Mouse (Mus musculus): ENCODE measurements around the gene 1700028J19Rik. TPM values are rescaled to one million over a fixed set of nuclear protein-coding genes. Genes with fewer than 3 reads are reported as not detected.

1700028J19Rik gene
- polyA plus RNA-seq (2012; rRNA removed), result 1.4 TPM in 2 replicates

DNA sequence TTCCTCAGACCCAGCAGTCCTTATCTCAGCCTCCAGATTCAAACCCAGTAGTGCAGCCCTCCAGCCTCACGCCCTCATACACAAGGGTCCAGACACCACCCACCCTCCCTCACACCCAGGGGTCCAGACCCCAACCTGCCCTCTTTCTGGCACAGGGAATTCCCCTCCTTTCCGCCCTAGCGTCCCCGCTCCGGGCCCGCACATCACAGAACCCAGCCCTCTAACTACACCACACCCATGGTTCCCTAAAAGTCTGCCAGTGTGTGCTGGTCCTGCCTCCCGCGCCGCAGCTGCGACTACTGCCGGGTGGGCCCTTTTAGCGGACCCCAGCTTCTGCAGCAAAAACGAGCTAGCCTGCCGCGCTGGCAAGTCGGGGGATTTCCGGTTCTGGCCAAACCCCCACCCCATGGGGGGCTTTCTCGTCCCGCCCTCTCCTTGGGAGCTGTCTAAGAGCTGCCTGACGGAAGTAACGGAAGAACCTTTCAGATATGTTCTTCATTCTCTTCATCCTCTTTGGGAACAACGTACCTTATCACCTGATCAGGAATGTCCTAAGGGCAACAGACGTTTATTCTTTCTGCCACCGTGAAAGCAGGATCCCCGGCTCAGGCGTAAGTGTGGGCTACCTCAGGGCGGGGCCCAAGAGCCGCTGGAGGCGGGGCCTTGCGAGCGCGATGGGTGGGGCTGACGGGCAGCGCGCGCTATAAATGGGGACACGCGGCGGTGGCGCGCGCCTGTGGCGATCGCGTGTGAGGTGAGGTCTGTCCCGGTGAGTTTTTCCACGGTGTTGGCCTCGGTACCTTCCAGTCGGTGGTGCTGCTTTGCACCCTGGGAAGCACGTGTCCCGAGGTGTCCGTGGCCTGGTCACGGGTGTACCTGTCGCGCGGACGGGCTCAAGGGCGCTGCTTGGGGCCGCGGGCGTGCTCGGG is at the start of gene 1700028J19Rik, which contains the start of gene 2410002F23Rik:
Gene 1700028J19Rik, minus strand, starts transcription at position 641 of the 929 bp plus-strand sequence.
Gene 2410002F23Rik, plus strand, starts transcription at position 668 of the 929 bp plus-strand sequence.
- WGBS, result under 1% methylated on average over 62 of the region's 62 CpGs
- Histone ChIP-seq H3K36me3 (ENCODE audit: control insufficient read depth, insufficient read depth, low read length) (peaks cover 13% of the 10 kb centered on the region), H3K27ac (ENCODE audit: insufficient read depth, low read length) (peak within 1 kb of the TSS; percentile 89), H3K4me1 (ENCODE audit: control insufficient read depth, insufficient read depth, insufficient read length) (peaks cover 8% of the 10 kb centered on the region; the same call in 1 of the 2 replicates), H3K4me3 (ENCODE audit: extremely low read depth, insufficient read depth, insufficient read length) (peak within 1 kb of the TSS; percentile 99), H3K27me3 (ENCODE audit: control insufficient read depth, insufficient read depth, low read length) (no peaks in the 10 kb centered on the region)
- TF ChIP-seq POLR2A (IDR thresholded peaks at IDR 0.05; ENCODE audit: low read depth, low read length) (peak; percentile 97), CTCF (IDR thresholded peaks at IDR 0.05; ENCODE audit: extremely low read depth, insufficient read depth, insufficient read length, insufficient replicate concordance) (no peak)
- peak; percentile 82 to 86 for DNase-seq (ENCODE audit: low read depth in 1 of 2, low spot score in 2 of 2)

- TF ChIP-seq POLR2A (IDR thresholded peaks at IDR 0.05; ENCODE audit: low read depth, low read length), result no peak
- Histone ChIP-seq H3K4me1 (ENCODE audit: control insufficient read depth, insufficient read depth, insufficient read length) (no peaks in the 10 kb centered on the region; the same call in 1 of the 2 replicates), H3K27me3 (ENCODE audit: control insufficient read depth, insufficient read depth, low read length) (no peaks in the 10 kb centered on the region), H3K27ac (ENCODE audit: insufficient read depth, low read length) (no peak overlapping the region), H3K4me3 (ENCODE audit: extremely low read depth, insufficient read depth, insufficient read length) (no peak overlapping the region), H3K36me3 (ENCODE audit: control insufficient read depth, insufficient read depth, low read length) (no peaks in the 10 kb centered on the region)
- 46% methylated on average over 4 of the region's 4 CpGs for WGBS
- no peak for DNase-seq (ENCODE audit: low read depth in 1 of 2, low spot score in 2 of 2)
These were observed 44.9 kb upstream of the 1700028J19Rik start for GRCm38 (mm10) chr7:44291418-44291817.

- TF ChIP-seq POLR2A (IDR thresholded peaks at IDR 0.05; ENCODE audit: low read depth, low read length) (no peak), CTCF (IDR thresholded peaks at IDR 0.05; ENCODE audit: extremely low read depth, insufficient read depth, insufficient read length, insufficient replicate concordance) (no peak)
- no peak overlapping the region for H3K27ac ChIP-seq (ENCODE audit: insufficient read depth, low read length)
- WGBS, result 82% methylated on average over 4 of the region's 4 CpGs
- DNase-seq (ENCODE audit: low read depth in 1 of 2, low spot score in 2 of 2), result no peak
- no peaks in the 10 kb centered on the region for H3K36me3 ChIP-seq (ENCODE audit: control insufficient read depth, insufficient read depth, low read length)
- no peak overlapping the region for H3K4me3 ChIP-seq (ENCODE audit: extremely low read depth, insufficient read depth, insufficient read length)
- no peaks in the 10 kb centered on the region for H3K27me3 ChIP-seq (ENCODE audit: control insufficient read depth, insufficient read depth, low read length)
- H3K4me1 ChIP-seq (ENCODE audit: control insufficient read depth, insufficient read depth, insufficient read length), result no peaks in the 10 kb centered on the region; the same call in 1 of the 2 replicates
These were observed 44.5 kb upstream of the 1700028J19Rik start for GRCm38 (mm10) chr7:44290986-44291385.

GRCm38 (mm10) chr7:44287760-44288159 is 41.3 kb upstream of the 1700028J19Rik start:
- H3K4me3 ChIP-seq (ENCODE audit: extremely low read depth, insufficient read depth, insufficient read length), result no peak overlapping the region
- H3K27me3 ChIP-seq (ENCODE audit: control insufficient read depth, insufficient read depth, low read length), result no peaks in the 10 kb centered on the region
- H3K36me3 ChIP-seq (ENCODE audit: control insufficient read depth, insufficient read depth, low read length), result no peaks in the 10 kb centered on the region
- WGBS, result 71% methylated on average over 7 of the region's 7 CpGs
- no peak for TF ChIP-seq POLR2A (IDR thresholded peaks at IDR 0.05; ENCODE audit: low read depth, low read length)
- no peak for TF ChIP-seq CTCF (IDR thresholded peaks at IDR 0.05; ENCODE audit: extremely low read depth, insufficient read depth, insufficient read length, insufficient replicate concordance)
- H3K27ac ChIP-seq (ENCODE audit: insufficient read depth, low read length), result no peak overlapping the region
- H3K4me1 ChIP-seq (ENCODE audit: control insufficient read depth, insufficient read depth, insufficient read length), result no peaks in the 10 kb centered on the region; the same call in 1 of the 2 replicates
- DNase-seq (ENCODE audit: low read depth in 1 of 2, low spot score in 2 of 2), result no peak

- TF ChIP-seq POLR2A (IDR thresholded peaks at IDR 0.05; ENCODE audit: low read depth, low read length), result no peak
- no peak for TF ChIP-seq CTCF (IDR thresholded peaks at IDR 0.05; ENCODE audit: extremely low read depth, insufficient read depth, insufficient read length, insufficient replicate concordance)
These were observed 35.1 kb upstream of the 1700028J19Rik start for GRCm38 (mm10) chr7:44281586-44281985.

DNA sequence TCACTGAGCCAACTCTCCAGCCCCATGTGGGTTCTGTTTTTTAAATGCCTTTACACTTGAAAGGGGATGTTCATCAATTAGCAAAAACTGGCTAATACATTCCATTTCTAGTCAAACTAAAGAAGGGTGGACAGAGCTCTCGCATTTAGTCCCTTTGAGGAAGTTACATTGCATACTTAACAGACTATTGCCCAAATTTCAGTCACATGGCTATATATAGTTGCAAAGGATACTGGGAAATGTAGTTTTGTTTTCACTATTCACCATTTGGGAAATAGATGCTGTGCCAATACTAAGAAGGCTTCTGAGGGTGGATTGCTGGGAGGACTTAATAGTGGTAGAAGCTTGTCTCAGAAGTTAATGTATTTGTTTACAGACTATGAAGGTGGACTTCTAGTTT is 34.5 kb upstream of the 1700028J19Rik start:
- WGBS, result 8% methylated on average over 1 of the region's 1 CpGs
- Histone ChIP-seq H3K36me3 (ENCODE audit: control insufficient read depth, insufficient read depth, low read length) (no peaks in the 10 kb centered on the region), H3K4me3 (ENCODE audit: extremely low read depth, insufficient read depth, insufficient read length) (no peak overlapping the region), H3K27ac (ENCODE audit: insufficient read depth, low read length) (no peak overlapping the region), H3K4me1 (ENCODE audit: control insufficient read depth, insufficient read depth, insufficient read length) (no peaks in the 10 kb centered on the region), H3K27me3 (ENCODE audit: control insufficient read depth, insufficient read depth, low read length) (no peaks in the 10 kb centered on the region)
- TF ChIP-seq POLR2A (IDR thresholded peaks at IDR 0.05; ENCODE audit: low read depth, low read length) (no peak), CTCF (IDR thresholded peaks at IDR 0.05; ENCODE audit: extremely low read depth, insufficient read depth, insufficient read length, insufficient replicate concordance) (no peak)
- no peak for DNase-seq (ENCODE audit: low read depth in 1 of 2, low spot score in 2 of 2)

More at GRCm38 (mm10) chr7:44281586-44281985, 35.1 kb upstream of the 1700028J19Rik start:
- Histone ChIP-seq H3K27me3 (ENCODE audit: control insufficient read depth, insufficient read depth, low read length) (no peaks in the 10 kb centered on the region), H3K4me1 (ENCODE audit: control insufficient read depth, insufficient read depth, insufficient read length) (no peaks in the 10 kb centered on the region), H3K4me3 (ENCODE audit: extremely low read depth, insufficient read depth, insufficient read length) (no peak overlapping the region), H3K27ac (ENCODE audit: insufficient read depth, low read length) (no peak overlapping the region), H3K36me3 (ENCODE audit: control insufficient read depth, insufficient read depth, low read length) (no peaks in the 10 kb centered on the region)
- WGBS, result 86% methylated on average over 7 of the region's 7 CpGs
- DNase-seq (ENCODE audit: low read depth in 1 of 2, low spot score in 2 of 2), result no peak

DNA sequence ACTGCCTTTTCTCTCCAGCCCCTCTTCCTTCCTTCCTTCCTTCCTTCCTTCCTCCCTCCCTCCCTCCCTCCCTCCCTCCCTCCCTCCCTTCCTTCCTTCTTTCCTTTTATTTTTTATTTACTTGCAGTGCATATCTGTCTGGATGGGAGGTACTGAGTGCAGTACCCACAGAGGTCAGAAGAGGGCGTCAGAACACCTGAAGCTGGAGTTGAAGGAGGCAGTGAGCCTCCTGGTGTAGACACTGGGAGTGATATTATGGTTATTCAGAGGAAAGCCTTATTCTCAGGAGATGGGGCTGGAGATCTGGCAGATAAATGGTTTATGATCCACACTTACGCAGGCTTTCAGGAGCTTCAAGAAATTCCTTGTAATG is 30.7 kb upstream of the 1700028J19Rik start:
- Histone ChIP-seq H3K27me3 (ENCODE audit: control insufficient read depth, insufficient read depth, low read length) (no peaks in the 10 kb centered on the region), H3K4me3 (ENCODE audit: extremely low read depth, insufficient read depth, insufficient read length) (no peak overlapping the region), H3K27ac (ENCODE audit: insufficient read depth, low read length) (no peak overlapping the region), H3K36me3 (ENCODE audit: control insufficient read depth, insufficient read depth, low read length) (no peaks in the 10 kb centered on the region), H3K4me1 (ENCODE audit: control insufficient read depth, insufficient read depth, insufficient read length) (no peaks in the 10 kb centered on the region)
- WGBS, result 49% methylated on average over 2 of the region's 2 CpGs
- DNase-seq (ENCODE audit: low read depth in 1 of 2, low spot score in 2 of 2), result peak; percentile 22 to 53
- TF ChIP-seq CTCF (IDR thresholded peaks at IDR 0.05; ENCODE audit: extremely low read depth, insufficient read depth, insufficient read length, insufficient replicate concordance), result peak; percentile 36; the same call in 1 of the 2 replicates
- no peak for TF ChIP-seq POLR2A (IDR thresholded peaks at IDR 0.05; ENCODE audit: low read depth, low read length)

Data from spleen, adult 2 months (tissue).